8 mouse cellular contexts compared by ENCODE assay signal in genomic region chr5:100821375-100821774, GRCm38 (mm10). TPM values are rescaled to one million over a fixed set of nuclear protein-coding genes. Genes with fewer than 3 reads are reported as not detected.
A peak's percentile ranks its signal among the peaks of the same experiment; 100 is the strongest.
DNase-seq lines count a peak whose midpoint lies in the region; ATAC-seq lines count a peak whose summit lies in the region.

No protein-coding gene starts in this region.

- 0 out of 2 replicates have a peak, but pooled peaks cover 2% of the 10 kb centered on the region for H3K4me1 ChIP-seq in lung, embryonic 16.5 days (replicated peaks; ENCODE audit: control insufficient read depth, insufficient read depth, low read length)
- peaks cover 5% of the 10 kb centered on the region for H3K4me1 ChIP-seq in forebrain, embryonic 12.5 days
- H3K4me1 ChIP-seq in limb, embryonic 15.5 days = 0 out of 2 replicates have a peak, but pooled peaks cover 3% of the 10 kb centered on the region
- H3K4me1 ChIP-seq in stomach, embryonic 14.5 days (ENCODE audit: control insufficient read depth, insufficient read depth, low read length) = no peaks in the 10 kb centered on the region

- no peaks in the 10 kb centered on the region for H3K27me3 ChIP-seq in lung, embryonic 16.5 days (ENCODE audit: control insufficient read depth, insufficient read depth, low read depth, low read length)
- no peaks in the 10 kb centered on the region for H3K27me3 ChIP-seq in forebrain, embryonic 12.5 days
- H3K27me3 ChIP-seq in limb, embryonic 15.5 days = no peaks in the 10 kb centered on the region
- H3K27me3 ChIP-seq in stomach, embryonic 14.5 days (ENCODE audit: control insufficient read depth, insufficient read depth, low read length) = no peaks in the 10 kb centered on the region

- peak overlapping the region; percentile 83; the same call in 1 of the 2 replicates for H3K4me3 ChIP-seq in lung, embryonic 16.5 days (ENCODE audit: low read length)
- H3K4me3 ChIP-seq in forebrain, embryonic 12.5 days (replicated peaks) = peak overlapping the region; percentile 80; the same call in 1 of the 2 replicates
- no peak overlapping the region for H3K4me3 ChIP-seq in limb, embryonic 15.5 days
- H3K4me3 ChIP-seq in stomach, embryonic 14.5 days (ENCODE audit: low read depth, low read length) = peak overlapping the region; percentile 87; the same call in 1 of the 2 replicates

- no peak for DNase-seq in lung, postnatal 25 days (ENCODE audit: low spot score)
- DNase-seq in adrenal gland, adult 8-10 months = no peak
- no peak for DNase-seq in right cerebral cortex, postnatal 36 days (ENCODE audit: low spot score in 2 of 2)

- no peak overlapping the region for H3K27ac ChIP-seq in lung, embryonic 16.5 days (ENCODE audit: low read length)
- H3K27ac ChIP-seq in forebrain, embryonic 12.5 days = no peak overlapping the region
- H3K27ac ChIP-seq in limb, embryonic 15.5 days = no peak overlapping the region
- no peak overlapping the region for H3K27ac ChIP-seq in stomach, embryonic 14.5 days (ENCODE audit: low read length)

- no peaks in the 10 kb centered on the region for H3K36me3 ChIP-seq in lung, embryonic 16.5 days (ENCODE audit: control insufficient read depth, insufficient read depth, low read length)
- peaks cover 6% of the 10 kb centered on the region; the same call in 1 of the 2 replicates for H3K36me3 ChIP-seq in forebrain, embryonic 12.5 days (replicated peaks)
- peaks cover 7% of the 10 kb centered on the region; the same call in 1 of the 2 replicates for H3K36me3 ChIP-seq in limb, embryonic 15.5 days
- no peaks in the 10 kb centered on the region for H3K36me3 ChIP-seq in stomach, embryonic 14.5 days (ENCODE audit: control insufficient read depth, insufficient read depth, low read length)

- no peak overlapping the region for H3K9ac ChIP-seq in lung, embryonic 16.5 days (ENCODE audit: low read length)
- no peak overlapping the region for H3K9ac ChIP-seq in forebrain, embryonic 12.5 days
- H3K9ac ChIP-seq in limb, embryonic 15.5 days = no peak overlapping the region
- H3K9ac ChIP-seq in stomach, embryonic 14.5 days (replicated peaks; ENCODE audit: low read depth, low read length) = no peak overlapping the region

- WGBS in lung, embryonic 16.5 days = 72% methylated on average over 8 of the region's 8 CpGs
- WGBS in forebrain, embryonic 12.5 days = 85% methylated on average over 8 of the region's 8 CpGs
- 76% methylated on average over 8 of the region's 8 CpGs for WGBS in limb, embryonic 15.5 days
- 77% methylated on average over 8 of the region's 8 CpGs for WGBS in stomach, embryonic 14.5 days

- H3K9me3 ChIP-seq in lung, embryonic 16.5 days (ENCODE audit: control insufficient read depth, low read length) = no peaks in the 10 kb centered on the region
- no peaks in the 10 kb centered on the region for H3K9me3 ChIP-seq in forebrain, embryonic 12.5 days
- no peaks in the 10 kb centered on the region for H3K9me3 ChIP-seq in limb, embryonic 15.5 days
- no peaks in the 10 kb centered on the region for H3K9me3 ChIP-seq in stomach, embryonic 14.5 days (ENCODE audit: control insufficient read depth, low read depth, low read length)

- peak overlapping the region; percentile 77 for H3K4me2 ChIP-seq in lung, embryonic 16.5 days (ENCODE audit: low read depth, low read length)
- peak overlapping the region; percentile 76 for H3K4me2 ChIP-seq in forebrain, embryonic 12.5 days
- H3K4me2 ChIP-seq in limb, embryonic 15.5 days = peak overlapping the region; percentile 82
- peak overlapping the region; percentile 69 for H3K4me2 ChIP-seq in stomach, embryonic 14.5 days (replicated peaks; ENCODE audit: low read depth, low read length)

- ATAC-seq in lung, embryonic 16.5 days (ENCODE audit: low read depth) = peak; percentile 21; the same call in 1 of the 2 replicates
- no peak for ATAC-seq in forebrain, embryonic 12.5 days (ENCODE audit: low FRiP score)
- ATAC-seq in limb, embryonic 15.5 days (ENCODE audit: insufficient number of reproducible peaks, low FRiP score, low TSS enrichment, low read depth) = no peak
- ATAC-seq in stomach, embryonic 14.5 days (ENCODE audit: insufficient number of reproducible peaks, insufficient read depth, low FRiP score, low read depth) = no peak
- ATAC-seq in monocyte, adult 5-6 weeks (replicated peaks; ENCODE audit: insufficient number of reproducible peaks, low FRiP score, low TSS enrichment, poor library complexity, severe bottlenecking) = no peak

RNA-seq across cellular contexts. Expression of gene Abraxas1, which starts 0.6 kb away (rescaled TPM):
- polyA plus RNA-seq in lung, embryonic 16.5 days (2015; fragmentation: Nextera tagmentation; extraction: Ambion mirVana) = 32.2 and 33.0 TPM in 2 replicates
- polyA plus RNA-seq in forebrain, embryonic 12.5 days (2016; fragmentation: Nextera tagmentation; extraction: Ambion mirVana) = 24.1 and 28.5 TPM in 2 replicates
- polyA plus RNA-seq in limb, embryonic 15.5 days (2015; fragmentation: Nextera tagmentation; extraction: Ambion mirVana) = 24.7 and 27.4 TPM in 2 replicates
- polyA plus RNA-seq in stomach, embryonic 14.5 days (2014; fragmentation: Nextera tagmentation; extraction: Ambion mirVana) = 30.3 and 35.1 TPM in 2 replicates
- 10 to 100 TPM; 11.4 to 19.3 (median 15.4) TPM for total RNA-seq in adrenal gland, adult 8-10 months (2022)
- total RNA-seq in monocyte, adult 5-6 weeks (2017) = 13.2 to 47.0 TPM (median 14.1 TPM) in 3 replicates

RNA-seq across cellular contexts. Expression of gene Mrps18c, which starts 22.9 kb away (rescaled TPM):
- polyA plus RNA-seq in lung, embryonic 16.5 days (2015; fragmentation: Nextera tagmentation; extraction: Ambion mirVana) = 154 and 158 TPM in 2 replicates
- 174 and 181 TPM in 2 replicates for polyA plus RNA-seq in forebrain, embryonic 12.5 days (2016; fragmentation: Nextera tagmentation; extraction: Ambion mirVana)
- 126 and 152 TPM in 2 replicates for polyA plus RNA-seq in limb, embryonic 15.5 days (2015; fragmentation: Nextera tagmentation; extraction: Ambion mirVana)
- polyA plus RNA-seq in stomach, embryonic 14.5 days (2014; fragmentation: Nextera tagmentation; extraction: Ambion mirVana) = 173 and 176 TPM in 2 replicates
- total RNA-seq in adrenal gland, adult 8-10 months (2022) = 10 to 100 TPM; 70.9 to 93.1 (median 80.5) TPM
- total RNA-seq in monocyte, adult 5-6 weeks (2017) = 84.3 to 144 TPM (median 142 TPM) in 3 replicates

RNA-seq across cellular contexts. Expression of gene Helq, which starts 23.0 kb away (rescaled TPM):
- polyA plus RNA-seq in lung, embryonic 16.5 days (2015; fragmentation: Nextera tagmentation; extraction: Ambion mirVana) = 10.9 and 14.1 TPM in 2 replicates
- polyA plus RNA-seq in forebrain, embryonic 12.5 days (2016; fragmentation: Nextera tagmentation; extraction: Ambion mirVana) = 29.5 and 31.7 TPM in 2 replicates
- polyA plus RNA-seq in limb, embryonic 15.5 days (2015; fragmentation: Nextera tagmentation; extraction: Ambion mirVana) = 12.1 and 15.2 TPM in 2 replicates
- polyA plus RNA-seq in stomach, embryonic 14.5 days (2014; fragmentation: Nextera tagmentation; extraction: Ambion mirVana) = 21.0 and 22.2 TPM in 2 replicates
- total RNA-seq in adrenal gland, adult 8-10 months (2022) = 10 to 100 TPM in 2 of 4 experiments, 1 to 10 TPM in 2; 6.2 to 17.2 (median 11.1) TPM
- total RNA-seq in monocyte, adult 5-6 weeks (2017) = 10.3 to 17.1 TPM (median 11.7 TPM) in 3 replicates

RNA-seq across cellular contexts. Expression of gene Gpat3, which starts 24.1 kb away (rescaled TPM):
- polyA plus RNA-seq in lung, embryonic 16.5 days (2015; fragmentation: Nextera tagmentation; extraction: Ambion mirVana) = 1.6 and 2.8 TPM in 2 replicates
- 0.20 and 0.74 TPM in 2 replicates for polyA plus RNA-seq in forebrain, embryonic 12.5 days (2016; fragmentation: Nextera tagmentation; extraction: Ambion mirVana)
- 2.0 and 2.4 TPM in 2 replicates for polyA plus RNA-seq in limb, embryonic 15.5 days (2015; fragmentation: Nextera tagmentation; extraction: Ambion mirVana)
- 2.0 and 2.9 TPM in 2 replicates for polyA plus RNA-seq in stomach, embryonic 14.5 days (2014; fragmentation: Nextera tagmentation; extraction: Ambion mirVana)
- total RNA-seq in adrenal gland, adult 8-10 months (2022) = 10 to 100 TPM; 12.5 to 20.7 (median 15.4) TPM
- 0.87 to 2.1 TPM (median 1.6 TPM) in 3 replicates for total RNA-seq in monocyte, adult 5-6 weeks (2017)
